Mouse (Mus musculus) NIH3T3 (cell line): ENCODE measurements at regions not wholly inside any gene's neighbourhood (a gene's known extent, or its start where the extent isn't known, plus 50 kb on each side); places are given as distances from the start of the nearest gene placed in this dataset.

ENCODE experiments used
- DNase-seq: peaks from one replicate; pipeline ENCODE4 v3.0.0-alpha.2; 2012; ENCODE audit warnings: low read depth

DNA sequence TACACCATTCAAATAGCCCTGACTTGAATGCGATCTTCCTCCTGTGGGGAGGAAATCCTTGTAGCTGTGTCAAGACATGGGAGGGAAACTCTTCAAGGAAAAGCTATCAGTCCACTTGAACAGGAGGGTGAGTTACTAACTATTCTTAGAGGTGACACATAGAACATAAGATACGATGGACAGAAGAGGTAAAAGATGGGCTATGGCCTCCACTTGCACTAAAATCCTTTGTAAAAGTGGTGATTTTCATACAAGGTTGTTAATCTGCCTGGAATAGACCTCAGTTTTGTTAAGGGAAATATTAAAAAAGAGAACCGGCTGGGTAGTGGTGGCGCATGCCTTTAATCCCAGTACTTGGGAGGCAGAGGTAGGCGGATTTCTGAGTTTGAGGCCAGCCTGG, 102.1 kb upstream of the Cpm start:
- no peak for DNase-seq

DNA sequence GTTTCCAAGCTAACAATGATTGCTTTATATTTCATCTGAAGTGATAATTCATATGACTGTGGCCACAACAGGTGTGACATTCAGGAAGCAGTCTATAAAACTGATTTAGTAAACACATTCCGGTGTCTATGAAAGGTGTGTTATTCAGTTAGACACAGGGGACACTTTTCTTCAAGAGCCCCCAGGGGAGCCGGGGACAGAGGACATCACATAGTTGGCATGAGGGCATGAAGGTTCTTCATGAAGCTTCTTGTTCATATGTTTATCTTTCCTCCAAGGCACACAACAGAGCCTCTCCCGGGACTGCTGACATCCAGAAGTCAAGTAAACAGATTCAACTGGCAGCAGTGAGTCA, 102.5 kb upstream of the Cpm start:
- DNase-seq, result no peak

DNA sequence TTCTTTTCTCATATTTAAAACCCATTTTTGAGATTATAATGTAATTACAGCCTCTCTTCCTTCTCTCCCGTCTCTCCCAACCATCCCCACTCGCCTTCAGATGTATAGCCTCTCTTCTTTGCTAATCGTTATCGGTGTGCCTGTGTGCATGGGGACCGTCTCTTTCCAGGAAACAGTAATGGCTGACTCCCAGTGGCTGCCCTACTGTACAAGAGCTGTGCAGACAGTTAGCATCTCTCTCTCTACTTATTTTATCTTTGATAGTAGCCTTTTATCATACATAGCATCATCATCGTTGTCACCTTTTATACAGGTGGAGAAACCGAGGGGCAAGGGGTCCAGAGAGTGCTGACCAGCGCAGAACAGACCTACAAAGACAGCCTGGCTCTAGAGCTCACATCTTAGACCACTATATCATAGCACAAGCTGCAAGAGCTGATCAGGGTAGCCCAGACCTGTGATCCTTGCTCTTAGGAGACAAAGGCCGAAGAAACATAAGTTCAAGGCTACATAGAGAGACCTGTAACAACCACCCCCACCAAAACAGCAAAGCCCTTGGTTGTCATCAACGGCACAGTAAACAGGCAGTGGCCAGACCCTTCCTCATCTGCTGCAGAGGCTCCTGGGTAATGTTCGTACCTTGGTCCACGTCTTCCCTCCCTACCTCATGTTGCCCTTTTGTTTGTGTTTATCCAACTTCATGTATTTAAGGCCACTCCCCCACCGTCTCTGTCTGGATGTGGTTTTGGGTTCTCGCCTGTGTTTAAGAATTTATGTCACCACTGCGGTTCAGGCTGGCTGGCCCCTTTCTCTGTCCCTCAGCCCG, 103.1 kb upstream of the Cpm start:
- DNase-seq, result no peak

DNA sequence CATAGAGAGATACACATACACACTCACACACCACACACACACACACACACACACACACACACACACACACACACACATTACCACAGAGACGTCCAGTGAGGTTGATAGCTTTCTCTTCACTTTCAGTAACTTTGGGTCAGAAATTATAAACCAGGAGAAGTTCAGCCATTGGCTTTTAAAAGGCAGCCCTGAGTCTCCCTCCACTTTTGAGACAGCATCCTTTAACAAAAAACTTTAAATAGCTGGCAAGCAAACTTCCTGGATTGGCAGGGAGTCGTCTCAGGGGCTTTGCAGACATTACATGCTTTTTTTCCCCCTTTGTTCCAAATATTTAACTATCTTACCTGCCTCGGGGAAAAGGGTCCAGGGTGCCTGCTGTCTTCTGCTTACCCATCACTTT, 103.7 kb upstream of the Cpm start:
- DNase-seq, result no peak

DNA sequence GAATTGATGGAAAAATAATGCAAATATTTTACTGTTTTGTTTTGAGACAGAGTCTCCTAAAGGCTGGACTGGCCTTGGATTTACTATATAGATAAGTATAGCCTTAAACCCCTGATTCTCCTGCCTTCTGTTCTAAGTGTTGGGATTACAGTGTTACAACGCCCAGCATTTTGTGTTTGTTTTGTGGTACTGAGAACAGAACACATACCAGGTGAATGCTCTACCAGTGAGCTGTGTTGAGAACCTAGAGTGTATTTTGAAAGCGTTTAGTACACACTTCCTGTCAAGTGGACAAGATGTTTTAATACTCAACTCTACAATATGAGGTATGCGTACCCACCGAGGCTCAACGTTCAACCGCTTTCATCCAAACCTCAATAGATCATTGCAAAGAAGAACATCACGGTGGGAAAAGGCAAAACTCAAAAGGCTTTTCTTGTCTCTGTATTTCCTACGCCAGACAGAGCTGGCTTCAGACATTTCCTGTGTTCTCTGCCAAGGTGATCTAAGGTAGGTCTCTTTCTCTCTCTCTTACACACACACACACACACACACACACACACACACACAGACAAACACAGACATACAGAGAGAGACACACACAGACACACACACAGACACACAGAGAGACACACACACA, 104.3 kb upstream of the Cpm start:
- DNase-seq, result no peak

DNA sequence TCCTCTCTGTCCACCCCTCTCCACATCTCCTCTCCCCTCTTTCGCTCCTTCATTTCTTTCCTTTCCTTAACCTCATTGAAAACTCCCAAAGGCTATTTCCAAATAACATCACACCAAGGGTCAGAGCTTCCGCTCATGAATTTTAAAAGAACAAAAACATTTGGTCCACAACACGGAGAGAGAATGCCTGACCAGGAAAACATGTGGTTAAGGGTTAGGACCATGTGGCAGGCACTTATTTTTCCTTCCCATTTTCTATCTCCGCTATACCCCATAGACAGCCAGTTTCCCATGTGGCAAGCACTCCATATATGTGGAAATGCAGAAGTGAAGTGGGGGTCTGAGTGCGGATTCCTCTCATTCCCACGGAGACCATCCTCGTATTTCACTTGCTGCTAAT, 105.2 kb upstream of the Cpm start:
- no peak for DNase-seq

DNA sequence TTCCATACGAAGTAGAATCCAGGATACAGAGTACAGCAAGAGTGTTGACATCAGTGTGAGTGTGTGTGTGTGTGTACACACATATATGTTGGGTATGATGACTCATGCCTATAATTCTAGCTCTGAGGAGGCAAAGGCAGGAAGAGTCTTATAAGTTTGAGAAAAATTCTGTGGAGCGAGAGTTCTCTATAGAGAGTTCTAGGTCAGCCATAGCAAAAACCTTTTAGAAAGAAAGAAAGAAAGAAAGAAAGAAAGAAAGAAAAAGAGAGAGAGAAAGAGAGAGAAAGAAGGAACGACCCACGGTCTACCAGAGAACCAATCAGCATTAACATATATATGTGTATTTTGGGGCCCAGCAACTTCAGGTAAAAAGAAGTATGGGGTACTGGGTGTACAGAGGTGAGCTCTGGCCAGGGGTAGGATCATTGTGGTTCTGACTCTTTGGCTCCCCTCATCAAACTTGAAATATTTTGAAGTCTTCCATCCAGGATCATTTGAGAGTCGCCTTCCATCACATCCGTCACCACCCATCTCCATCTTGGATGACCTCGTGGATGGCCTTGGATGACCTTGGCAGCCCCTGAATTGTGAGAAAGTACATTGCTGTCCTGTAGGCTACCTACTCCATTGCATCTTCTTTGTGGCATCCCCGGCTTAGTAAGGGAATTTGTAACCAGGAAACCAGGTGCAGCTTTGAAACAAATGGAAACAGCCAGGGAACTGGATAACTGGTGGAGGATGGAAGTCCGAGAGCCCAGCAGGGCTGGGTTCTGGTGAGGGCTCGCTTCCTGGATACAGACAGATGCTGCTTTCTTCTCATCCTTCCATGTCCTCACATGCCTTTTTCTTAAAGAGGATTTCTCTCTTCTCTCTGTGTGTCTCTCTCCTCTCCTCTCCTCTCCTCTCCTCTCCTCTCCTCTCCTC, 106.1 kb upstream of the Cpm start:
- no peak for DNase-seq

DNA sequence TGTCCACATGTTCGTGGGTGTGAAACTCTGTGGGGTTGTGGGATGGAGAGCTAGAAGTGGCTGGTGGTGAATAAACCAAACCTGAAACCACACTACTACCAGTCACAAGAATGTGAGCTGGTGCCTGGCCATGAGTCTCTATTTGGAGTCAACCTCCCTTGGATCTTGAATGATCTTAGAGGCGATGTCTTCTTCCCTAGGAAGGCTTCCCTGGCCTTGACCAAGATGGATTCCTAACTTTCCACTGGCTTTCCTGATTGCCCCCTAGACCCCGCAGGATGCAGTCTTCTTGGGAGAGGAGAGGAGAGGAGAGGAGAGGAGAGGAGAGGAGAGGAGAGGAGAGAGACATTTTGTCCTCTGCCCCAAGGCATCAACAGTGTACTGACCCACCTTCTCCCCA, 106.9 kb upstream of the Cpm start:
- no peak for DNase-seq

DNA sequence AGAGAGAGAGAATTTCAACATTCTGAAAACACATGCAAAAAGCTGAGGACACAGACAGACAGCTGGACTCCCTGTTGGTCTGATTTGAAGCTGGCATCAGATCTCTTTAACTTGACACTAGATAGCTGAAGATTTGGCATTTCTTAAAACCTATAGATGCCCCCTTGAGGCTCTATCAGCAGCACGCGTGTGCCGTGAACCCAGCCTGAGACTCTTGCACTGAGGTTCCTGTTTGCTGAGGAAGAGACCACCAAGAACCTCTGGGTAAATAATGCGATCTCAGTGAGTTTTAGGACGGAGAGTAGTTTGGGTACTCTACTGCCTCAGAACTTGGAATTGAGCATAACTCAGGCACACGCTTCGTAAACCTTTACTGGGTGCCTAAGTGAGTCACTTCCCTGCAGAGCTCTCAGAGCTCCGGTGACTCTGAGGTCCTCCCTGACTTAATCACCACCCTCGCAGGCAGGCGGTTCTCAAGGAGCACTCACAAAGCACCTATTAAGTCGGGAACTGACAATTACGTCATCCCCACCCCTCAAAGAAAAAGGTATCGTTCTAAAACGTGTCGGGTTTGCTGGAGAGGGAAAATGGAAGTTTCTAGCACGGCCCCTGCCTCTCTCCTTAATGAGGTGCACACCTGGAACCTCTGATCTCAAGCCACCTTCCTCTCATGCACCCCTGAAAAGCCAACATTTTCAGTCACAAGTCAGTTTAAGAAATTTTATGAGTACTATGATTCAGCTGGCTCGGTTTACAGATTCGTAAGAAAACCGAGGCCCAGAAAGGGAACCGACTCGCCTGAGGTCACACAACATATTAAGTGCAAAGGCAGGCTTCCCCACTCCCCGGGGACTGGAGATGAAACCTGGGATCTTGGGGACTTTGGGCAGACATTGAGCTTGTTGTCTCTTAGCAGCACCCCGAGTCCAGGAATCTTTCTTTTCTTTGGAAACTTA, 107.7 kb upstream of the Cpm start:
- no peak for DNase-seq

DNA sequence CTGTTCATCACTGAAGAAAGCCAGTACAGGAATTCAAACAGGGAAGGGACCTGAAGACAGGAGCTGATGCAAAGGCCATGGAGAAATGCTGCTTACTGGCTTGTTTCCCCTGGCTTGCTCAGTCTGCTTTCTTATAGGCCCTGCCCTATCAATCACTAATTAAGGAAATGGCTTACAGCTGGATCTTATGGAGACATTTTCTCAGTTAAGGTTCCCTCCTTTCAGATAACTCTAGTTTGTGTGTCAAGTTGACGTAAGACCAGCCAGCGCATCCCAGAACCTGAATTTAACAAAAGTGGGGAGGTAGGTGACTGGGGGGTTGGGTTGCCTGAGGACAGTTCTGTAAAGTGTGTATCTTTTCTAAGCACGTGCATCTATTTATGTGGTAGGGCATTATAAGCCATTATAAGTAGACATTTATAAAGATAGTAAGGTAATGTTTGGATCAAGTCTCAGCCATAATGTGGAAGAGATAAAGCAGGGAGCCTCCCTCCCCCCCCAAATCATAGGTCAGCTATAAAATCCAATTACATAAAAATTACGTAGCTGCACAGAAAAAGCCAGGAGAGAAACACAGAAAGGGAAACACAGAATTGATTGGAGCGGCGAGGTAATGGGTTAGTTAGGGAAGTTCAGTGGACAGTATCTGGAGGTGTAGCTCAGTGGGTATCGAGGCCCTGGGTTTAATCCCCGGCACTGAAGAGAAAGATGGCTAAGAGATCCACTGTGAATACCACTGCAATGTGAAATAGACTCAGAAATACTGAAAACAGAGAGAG, 108.6 kb upstream of the Cpm start:
- DNase-seq, result no peak

DNA sequence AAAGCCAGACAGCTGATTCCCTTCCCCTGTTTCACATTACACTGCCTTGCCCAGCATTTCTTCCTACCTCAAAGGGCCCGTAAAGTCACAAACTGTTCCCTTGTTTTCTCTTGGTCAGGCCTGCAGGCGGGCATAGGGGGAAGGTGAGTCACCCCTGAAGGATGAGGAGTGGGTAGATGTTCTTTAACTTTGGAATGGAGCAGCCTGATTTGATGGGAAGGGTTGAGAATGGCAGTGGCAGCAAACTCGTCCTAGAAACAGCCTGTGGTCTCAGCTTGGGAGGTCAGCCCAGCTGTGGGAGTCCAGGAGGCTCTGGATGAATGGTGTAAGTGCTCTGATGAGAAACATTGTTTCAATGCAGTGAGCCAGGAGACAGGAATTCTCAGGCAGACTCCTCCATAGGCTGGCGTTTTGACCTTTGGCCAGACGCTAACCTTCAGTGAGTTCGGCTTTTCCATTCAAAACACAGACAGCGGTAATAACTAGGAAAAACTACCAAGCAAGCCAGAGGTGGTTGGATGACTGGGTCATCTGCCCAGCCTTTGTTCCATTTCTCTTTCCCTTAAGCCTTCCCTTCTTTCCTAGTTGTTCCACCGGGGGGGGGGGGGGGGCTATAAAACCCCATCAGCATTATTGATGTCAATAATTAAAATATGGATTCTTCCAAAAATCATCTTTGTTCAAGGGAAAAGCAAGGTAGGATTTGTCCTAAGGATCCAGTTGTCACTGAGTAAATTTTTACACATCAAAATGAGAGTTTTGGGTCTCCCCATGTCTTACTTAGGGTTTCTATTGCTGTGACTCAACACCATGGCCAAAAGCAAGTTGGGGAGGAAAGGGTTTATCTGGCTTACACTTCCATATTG, 109.4 kb upstream of the Cpm start:
- DNase-seq, result no peak

DNA sequence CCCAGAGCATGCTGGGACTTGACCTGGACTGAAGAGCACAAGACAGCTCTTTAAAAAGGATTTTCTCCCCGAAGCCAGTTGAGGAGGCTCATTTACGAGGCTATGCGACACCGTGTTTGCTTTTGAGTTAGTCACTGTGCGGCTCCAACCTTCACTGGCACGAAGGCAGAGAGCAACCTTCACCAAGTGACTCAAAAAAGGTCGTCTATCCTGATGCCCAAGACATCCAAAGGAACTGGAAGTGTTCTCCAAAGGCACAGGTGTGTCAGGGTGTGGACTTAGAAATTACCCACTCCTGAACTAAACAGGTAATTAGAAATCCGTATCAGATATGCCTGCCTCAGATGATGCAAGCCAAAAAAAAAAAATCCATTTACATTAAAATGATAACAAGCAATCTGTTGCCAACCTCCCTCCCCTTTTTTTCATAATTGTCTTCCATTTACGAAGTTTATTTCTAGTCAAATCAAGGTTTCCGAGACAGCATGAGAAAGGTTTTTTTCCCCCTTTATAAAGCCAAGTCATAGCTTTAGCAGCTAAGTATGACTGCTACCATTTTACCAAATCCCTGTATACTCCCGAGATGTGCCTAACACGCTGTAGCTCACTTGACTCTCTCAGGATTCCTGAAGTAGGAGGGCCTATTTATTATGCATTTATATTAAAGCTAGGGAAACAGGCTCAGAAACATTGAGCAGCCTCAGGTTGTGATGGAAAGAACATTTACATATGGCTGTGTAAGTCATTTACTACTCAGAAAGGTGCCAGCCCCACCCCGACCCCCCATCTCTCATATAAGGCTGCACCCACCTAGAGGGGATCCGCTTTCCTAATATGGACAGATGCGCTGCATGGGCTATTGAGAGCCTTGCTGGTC, 110.3 kb upstream of the Cpm start:
- no peak for DNase-seq

DNA sequence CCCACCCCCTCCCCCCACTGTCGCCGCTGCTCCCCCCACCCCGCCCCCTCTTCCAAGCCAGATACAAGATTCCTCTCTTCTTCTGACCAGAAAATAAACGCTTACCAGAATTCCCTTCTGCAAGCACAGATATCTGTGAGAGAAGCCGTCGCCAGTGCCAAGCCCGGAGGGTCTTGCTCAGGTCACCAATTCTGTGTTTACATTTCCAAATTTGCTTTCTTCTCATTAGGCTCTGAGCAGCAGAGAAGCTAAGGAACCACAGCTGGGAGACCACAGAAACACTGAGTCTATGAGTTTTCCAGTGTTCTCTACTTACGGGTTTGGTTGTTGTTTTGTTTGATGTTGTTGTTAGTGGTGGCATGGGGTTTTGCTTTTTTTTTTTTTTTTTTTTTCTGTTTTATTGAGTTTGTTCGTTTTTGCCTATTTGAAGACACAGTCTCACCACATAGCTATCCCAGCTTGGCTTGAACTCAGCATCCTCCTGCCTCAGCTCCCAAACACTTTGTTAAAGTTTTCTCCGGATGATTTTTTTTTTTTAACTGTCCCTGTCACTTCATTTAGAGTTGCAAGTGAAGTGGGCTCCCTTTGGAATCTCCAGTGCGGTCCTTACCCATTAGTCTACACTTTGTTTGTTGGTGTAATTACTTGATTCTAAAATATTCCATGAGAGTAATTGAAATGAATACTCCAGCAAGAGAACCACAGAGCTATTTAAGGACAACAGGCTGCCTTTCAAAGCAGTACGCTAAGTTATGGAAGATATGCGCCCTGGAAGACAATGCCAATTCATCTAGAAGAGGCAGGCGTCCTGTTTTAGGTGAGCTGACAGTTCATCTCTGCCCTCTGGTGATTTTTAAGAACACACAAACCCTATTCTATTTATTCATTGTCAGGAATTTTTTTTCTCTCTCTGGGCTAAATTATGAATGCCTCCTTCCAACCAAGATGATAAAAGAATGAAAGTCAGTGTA, 111.2 kb upstream of the Cpm start:
- no peak for DNase-seq

DNA sequence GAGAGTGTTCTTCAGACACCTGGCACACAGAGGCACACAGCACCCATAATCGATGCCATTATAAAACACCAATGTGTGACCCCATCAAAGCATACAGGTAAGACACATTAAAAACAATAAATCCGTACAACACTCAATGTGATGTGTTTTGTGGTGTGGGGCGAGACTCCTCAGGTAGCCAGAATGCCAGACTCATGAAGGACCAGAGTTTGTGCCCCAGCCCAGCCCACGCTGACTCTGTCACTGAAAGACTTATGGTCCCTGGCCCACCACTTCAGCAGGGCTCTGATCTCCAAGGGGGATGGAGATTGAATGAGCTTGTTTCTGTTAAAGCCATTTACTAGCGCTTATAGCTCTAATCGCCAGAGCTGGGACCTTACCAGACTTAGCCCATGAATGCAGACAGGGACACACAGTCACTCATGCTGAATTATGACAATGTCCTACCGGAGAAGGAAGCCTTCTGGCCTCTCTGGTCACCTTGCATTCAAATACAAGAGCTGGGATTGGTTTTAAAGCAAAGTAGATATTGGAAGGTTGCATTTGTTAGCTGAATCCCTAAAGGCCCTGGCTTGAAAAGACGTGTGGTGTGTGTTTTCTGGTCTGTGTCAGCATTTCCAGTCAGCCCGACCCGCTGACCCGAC, 112.1 kb upstream of the Cpm start:
- no peak for DNase-seq

DNA sequence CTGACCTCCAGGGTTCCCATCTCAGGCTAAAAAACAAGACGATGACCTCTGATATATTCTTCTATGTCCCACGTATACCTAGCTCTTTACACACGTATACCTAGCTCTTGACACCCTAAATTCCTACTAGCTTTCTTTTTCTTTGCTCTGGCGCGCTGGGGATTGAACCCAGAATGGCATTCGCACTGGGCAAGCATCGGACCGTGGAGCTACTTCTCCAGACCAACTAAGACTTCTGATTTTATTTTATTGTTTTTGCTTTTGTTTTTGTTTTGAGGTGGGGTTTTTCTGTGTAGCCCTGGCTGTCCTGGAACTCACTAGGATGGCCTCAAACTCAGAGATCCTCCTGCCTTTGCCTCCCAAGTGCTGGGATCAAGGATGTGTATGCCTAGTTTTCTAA, 112.8 kb upstream of the Cpm start:
- DNase-seq, result no peak

DNA sequence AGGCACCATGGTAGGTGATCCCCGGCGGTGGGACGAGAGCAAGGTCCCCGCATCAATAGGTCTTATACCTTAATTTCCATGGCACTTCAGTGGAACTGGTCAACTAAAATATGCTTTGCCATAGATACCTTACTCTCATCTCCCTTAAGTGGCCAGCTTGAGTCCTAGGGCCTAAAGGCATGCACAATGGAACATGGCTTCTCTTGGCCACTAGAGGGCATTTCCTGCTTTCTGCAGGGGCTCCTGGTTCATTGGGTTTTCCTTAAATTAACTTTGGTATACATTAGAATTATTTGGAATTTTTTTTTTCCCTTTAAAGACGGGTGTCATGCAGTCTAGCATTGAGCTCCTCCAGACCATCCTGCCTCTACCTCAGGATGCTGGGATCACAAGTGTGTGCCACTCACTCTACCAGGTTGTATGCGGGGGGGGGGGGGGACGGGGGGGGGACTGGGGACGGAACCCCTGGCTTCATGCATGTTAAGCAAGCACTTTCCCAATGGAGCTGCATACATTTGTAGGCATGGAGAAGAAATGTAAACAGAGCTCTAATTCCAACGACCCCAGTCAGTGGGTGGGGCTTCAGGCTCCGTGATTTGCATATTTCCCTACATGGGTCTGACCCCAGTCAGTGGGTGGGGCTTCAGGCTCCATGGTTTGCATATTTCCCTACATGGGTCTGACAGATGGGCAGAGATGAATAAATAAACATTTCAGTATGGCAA, 113.4 kb upstream of the Cpm start:
- DNase-seq, result peak; percentile 61

DNA sequence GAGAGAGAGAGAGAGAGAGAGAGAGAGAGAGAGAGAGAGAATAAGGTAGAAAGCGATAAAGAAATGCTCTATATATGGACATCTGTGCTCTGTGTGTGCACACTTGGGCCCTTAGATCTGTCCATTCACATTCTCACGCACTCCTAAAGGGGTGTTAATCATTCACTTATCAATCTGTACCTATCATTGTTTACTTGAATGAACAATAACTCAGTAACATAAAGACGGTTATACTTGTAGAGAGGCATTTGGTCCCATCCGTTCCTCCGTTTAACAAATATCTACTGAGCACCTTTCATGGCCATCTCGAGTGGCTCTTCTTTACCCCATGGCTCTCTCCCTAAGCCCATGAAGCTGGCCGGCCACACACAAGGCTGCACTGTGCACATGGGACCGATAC, 114.3 kb upstream of the Cpm start:
- no peak for DNase-seq
